Mouse (Mus musculus): ENCODE data around the gene Lmo4.

- no peak for TF ChIP-seq CTCF (IDR thresholded peaks at IDR 0.05; ENCODE audit: low read depth, low read length)
- TF ChIP-seq EP300 (IDR thresholded peaks at IDR 0.05; ENCODE audit: insufficient read depth, low read depth, low read length), result no peak
Observed at GRCm38 (mm10) chr3:144206942-144207341, 1.9 kb upstream of the Lmo4 start.

All from ES-Bruce4 (cell line).